Mouse (Mus musculus): ENCODE measurements around the gene Sumo3. TPM values are rescaled to one million over a fixed set of nuclear protein-coding genes. Genes with fewer than 3 reads are reported as not detected.

Gene Sumo3
- polyA plus RNA-seq, 1 experiment = 3.3 TPM

- H3K27me3 ChIP-seq (ENCODE audit: control insufficient read depth) = no peaks in the 10 kb centered on the region
- no peak overlapping the region for H3K4me3 ChIP-seq (replicated peaks)
- no peaks in the 10 kb centered on the region for H3K9me3 ChIP-seq (ENCODE audit: control insufficient read depth, low read length)
- peaks cover 72% of the 10 kb centered on the region for H3K4me1 ChIP-seq (ENCODE audit: control insufficient read depth)
- TF ChIP-seq GATA1 (IDR thresholded peaks at IDR 0.05; ENCODE audit: low read length) (no peak), TAL1 (IDR thresholded peaks at IDR 0.05; ENCODE audit: low read length) (no peak)
- H3K36me3 ChIP-seq (ENCODE audit: control insufficient read depth) = peaks cover 75% of the 10 kb centered on the region
Observed at GRCm38 (mm10) chr10:77586637-77587036, 19.3 kb upstream of the Sumo3 start.

- Histone ChIP-seq H3K36me3 (ENCODE audit: control insufficient read depth) (peaks cover 81% of the 10 kb centered on the region), H3K4me1 (ENCODE audit: control insufficient read depth) (peaks cover 69% of the 10 kb centered on the region)
- no peak for TF ChIP-seq TAL1 (IDR thresholded peaks at IDR 0.05; ENCODE audit: low read length)
Observed at GRCm38 (mm10) chr10:77587091-77587775, 18.7 kb upstream of the Sumo3 start.

GRCm38 (mm10) chr10:77588036-77588435 lies 17.9 kb upstream of the Sumo3 start:
- peaks cover 86% of the 10 kb centered on the region for H3K36me3 ChIP-seq (ENCODE audit: control insufficient read depth)
- H3K9me3 ChIP-seq (ENCODE audit: control insufficient read depth, low read length) = no peaks in the 10 kb centered on the region
- H3K4me1 ChIP-seq (ENCODE audit: control insufficient read depth) = peaks cover 61% of the 10 kb centered on the region
- H3K27me3 ChIP-seq (ENCODE audit: control insufficient read depth) = no peaks in the 10 kb centered on the region
- TF ChIP-seq GATA1 (IDR thresholded peaks at IDR 0.05; ENCODE audit: low read length) (no peak), TAL1 (IDR thresholded peaks at IDR 0.05; ENCODE audit: low read length) (no peak)
- no peak overlapping the region for H3K4me3 ChIP-seq (replicated peaks)

More at GRCm38 (mm10) chr10:77587091-77587775, 18.7 kb upstream of the Sumo3 start:
- Histone ChIP-seq H3K9me3 (ENCODE audit: control insufficient read depth, low read length) (no peaks in the 10 kb centered on the region), H3K27me3 (ENCODE audit: control insufficient read depth) (no peaks in the 10 kb centered on the region), H3K4me3 (replicated peaks) (no peak overlapping the region)

GRCm38 (mm10) chr10:77589117-77589516 lies 16.8 kb upstream of the Sumo3 start:
- Histone ChIP-seq H3K27me3 (ENCODE audit: control insufficient read depth) (no peaks in the 10 kb centered on the region), H3K4me1 (ENCODE audit: control insufficient read depth) (peaks cover 50% of the 10 kb centered on the region), H3K9me3 (ENCODE audit: control insufficient read depth, low read length) (peaks cover 2% of the 10 kb centered on the region), H3K4me3 (replicated peaks) (no peak overlapping the region), H3K36me3 (ENCODE audit: control insufficient read depth) (peaks cover 88% of the 10 kb centered on the region)
- TF ChIP-seq GATA1 (IDR thresholded peaks at IDR 0.05; ENCODE audit: low read length) (no peak), TAL1 (IDR thresholded peaks at IDR 0.05; ENCODE audit: low read length) (no peak)

- Histone ChIP-seq H3K4me1 (ENCODE audit: control insufficient read depth) (peaks cover 48% of the 10 kb centered on the region), H3K36me3 (ENCODE audit: control insufficient read depth) (peaks cover 93% of the 10 kb centered on the region)
Observed at GRCm38 (mm10) chr10:77589749-77590148, 16.1 kb upstream of the Sumo3 start.

GRCm38 (mm10) chr10:77590812-77591211 lies 15.1 kb upstream of the Sumo3 start:
- Histone ChIP-seq H3K9me3 (ENCODE audit: control insufficient read depth, low read length) (peaks cover 5% of the 10 kb centered on the region), H3K4me1 (ENCODE audit: control insufficient read depth) (peaks cover 44% of the 10 kb centered on the region), H3K4me3 (replicated peaks) (peak overlapping the region; percentile 25), H3K27me3 (ENCODE audit: control insufficient read depth) (no peaks in the 10 kb centered on the region), H3K36me3 (ENCODE audit: control insufficient read depth) (peaks cover 99% of the 10 kb centered on the region)
- TF ChIP-seq TAL1 (IDR thresholded peaks at IDR 0.05; ENCODE audit: low read length) (peak; percentile 47; the same call in 2 of the 3 replicates), GATA1 (IDR thresholded peaks at IDR 0.05; ENCODE audit: low read length) (no peak; the same call in 1 of the 2 replicates)

More at GRCm38 (mm10) chr10:77589749-77590148, 16.1 kb upstream of the Sumo3 start:
- Histone ChIP-seq H3K27me3 (ENCODE audit: control insufficient read depth) (no peaks in the 10 kb centered on the region), H3K4me3 (replicated peaks) (peak overlapping the region; percentile 7), H3K9me3 (ENCODE audit: control insufficient read depth, low read length) (peaks cover 5% of the 10 kb centered on the region)
- TF ChIP-seq GATA1 (IDR thresholded peaks at IDR 0.05; ENCODE audit: low read length) (no peak), TAL1 (IDR thresholded peaks at IDR 0.05; ENCODE audit: low read length) (no peak)

- TF ChIP-seq TAL1 (IDR thresholded peaks at IDR 0.05; ENCODE audit: low read length) (no peak), GATA1 (IDR thresholded peaks at IDR 0.05; ENCODE audit: low read length) (no peak)
- Histone ChIP-seq H3K9me3 (ENCODE audit: control insufficient read depth, low read length) (peaks cover 5% of the 10 kb centered on the region), H3K4me3 (replicated peaks) (no peak overlapping the region), H3K27me3 (ENCODE audit: control insufficient read depth) (no peaks in the 10 kb centered on the region), H3K36me3 (ENCODE audit: control insufficient read depth) (peaks cover 100% of the 10 kb centered on the region), H3K4me1 (ENCODE audit: control insufficient read depth) (peaks cover 40% of the 10 kb centered on the region)
Observed at GRCm38 (mm10) chr10:77591546-77591945, 14.4 kb upstream of the Sumo3 start.

- Histone ChIP-seq H3K9me3 (ENCODE audit: control insufficient read depth, low read length) (peaks cover 5% of the 10 kb centered on the region), H3K4me1 (ENCODE audit: control insufficient read depth) (peaks cover 9% of the 10 kb centered on the region), H3K36me3 (ENCODE audit: control insufficient read depth) (peaks cover 87% of the 10 kb centered on the region), H3K4me3 (replicated peaks) (no peak overlapping the region), H3K27me3 (ENCODE audit: control insufficient read depth) (no peaks in the 10 kb centered on the region)
- TF ChIP-seq GATA1 (IDR thresholded peaks at IDR 0.05; ENCODE audit: low read length) (no peak), TAL1 (IDR thresholded peaks at IDR 0.05; ENCODE audit: low read length) (no peak)
Observed at GRCm38 (mm10) chr10:77596060-77596459, 9.8 kb upstream of the Sumo3 start.

- H3K9me3 ChIP-seq (ENCODE audit: control insufficient read depth, low read length) = peaks cover 4% of the 10 kb centered on the region; the same call in 1 of the 2 replicates
- H3K4me3 ChIP-seq (replicated peaks) = no peak overlapping the region
- peaks cover 35% of the 10 kb centered on the region for H3K4me1 ChIP-seq (ENCODE audit: control insufficient read depth)
- H3K36me3 ChIP-seq (ENCODE audit: control insufficient read depth) = peaks cover 25% of the 10 kb centered on the region
- no peaks in the 10 kb centered on the region for H3K27me3 ChIP-seq (ENCODE audit: control insufficient read depth)
- TF ChIP-seq GATA1 (IDR thresholded peaks at IDR 0.05; ENCODE audit: low read length) (no peak), TAL1 (IDR thresholded peaks at IDR 0.05; ENCODE audit: low read length) (no peak)
Observed at GRCm38 (mm10) chr10:77603021-77603420, 2.9 kb upstream of the Sumo3 start.

Measured in erythroblast, embryonic 14.5 days (primary cell).